ENCODE assay signal across 7 mouse cellular contexts in genomic region chr2:122027862-122028755, GRCm38 (mm10). TPM values are rescaled to one million over a fixed set of nuclear protein-coding genes. Genes with fewer than 3 reads are reported as not detected.
DNase-seq lines count a peak whose midpoint lies in the region; ATAC-seq lines count a peak whose summit lies in the region.

Gene Eif3j1, plus strand, starts transcription at chr2:122028546.

- peak within 1 kb of the TSS; percentile 97 for H3K4me3 ChIP-seq in embryonic facial prominence, embryonic 10.5 days
- peak within 1 kb of the TSS; percentile 91 for H3K4me3 ChIP-seq in limb, embryonic 10.5 days
- H3K4me3 ChIP-seq in midbrain, embryonic 13.5 days (replicated peaks): peak within 1 kb of the TSS; percentile 92

- no peaks in the 10 kb centered on the region for H3K27me3 ChIP-seq in embryonic facial prominence, embryonic 10.5 days (replicated peaks; ENCODE audit: low read depth, poor library complexity, severe bottlenecking)
- H3K27me3 ChIP-seq in limb, embryonic 10.5 days (ENCODE audit: low read depth, poor library complexity, severe bottlenecking): no peaks in the 10 kb centered on the region
- no peaks in the 10 kb centered on the region for H3K27me3 ChIP-seq in midbrain, embryonic 13.5 days

- H3K9me3 ChIP-seq in embryonic facial prominence, embryonic 10.5 days: no peaks in the 10 kb centered on the region
- H3K9me3 ChIP-seq in limb, embryonic 10.5 days (replicated peaks): no peaks in the 10 kb centered on the region
- no peaks in the 10 kb centered on the region for H3K9me3 ChIP-seq in midbrain, embryonic 13.5 days

- H3K4me2 ChIP-seq in midbrain, embryonic 13.5 days (replicated peaks): peak within 1 kb of the TSS; percentile 84

- under 1% methylated on average over 67 of the region's 67 CpGs for WGBS in embryonic facial prominence, embryonic 10.5 days
- WGBS in limb, embryonic 10.5 days: 1% methylated on average over 49 of the region's 67 CpGs
- under 1% methylated on average over 35 of the region's 67 CpGs for WGBS in midbrain, embryonic 13.5 days

- peaks cover 30% of the 10 kb centered on the region for H3K36me3 ChIP-seq in embryonic facial prominence, embryonic 10.5 days (replicated peaks)
- peaks cover 28% of the 10 kb centered on the region for H3K36me3 ChIP-seq in limb, embryonic 10.5 days
- H3K36me3 ChIP-seq in midbrain, embryonic 13.5 days: peaks cover under 1% of the 10 kb centered on the region

- H3K4me1 ChIP-seq in embryonic facial prominence, embryonic 10.5 days: peaks cover 10% of the 10 kb centered on the region
- H3K4me1 ChIP-seq in limb, embryonic 10.5 days: peaks cover 12% of the 10 kb centered on the region; the same call in 1 of the 2 replicates
- peaks cover 17% of the 10 kb centered on the region for H3K4me1 ChIP-seq in midbrain, embryonic 13.5 days (replicated peaks)

- peak; percentile 88 for ATAC-seq in granulocyte monocyte progenitor cell, adult 5-6 weeks (replicated peaks; ENCODE audit: poor library complexity, severe bottlenecking)
- ATAC-seq in midbrain, embryonic 13.5 days: peak; percentile 100

- peak; percentile 94 for DNase-seq in adrenal gland, postnatal 10 days
- DNase-seq in embryonic facial prominence, embryonic 10.5 days (ENCODE audit: low spot score): peak; percentile 98
- DNase-seq in kidney, adult 11 months: peak; percentile 89
- DNase-seq in limb, embryonic 10.5 days (ENCODE audit: low spot score): peak; percentile 94
- DNase-seq in spleen, adult 12 weeks (ENCODE audit: low spot score): peak; percentile 62

- peak within 1 kb of the TSS; percentile 92 for H3K27ac ChIP-seq in embryonic facial prominence, embryonic 10.5 days (replicated peaks)
- peak within 1 kb of the TSS; percentile 91 for H3K27ac ChIP-seq in limb, embryonic 10.5 days
- H3K27ac ChIP-seq in midbrain, embryonic 13.5 days: peak within 1 kb of the TSS; percentile 84

- peak within 1 kb of the TSS; percentile 92 for H3K9ac ChIP-seq in midbrain, embryonic 13.5 days (replicated peaks)

RNA-seq across cellular contexts. Expression of gene Eif3j1, which starts in this region (rescaled TPM):
- 10 to 100 TPM; 16.8 to 16.9 TPM for total RNA-seq in adrenal gland, postnatal 10 days (2021)
- polyA plus RNA-seq in embryonic facial prominence, embryonic 10.5 days (2016; fragmentation: Nextera tagmentation; extraction: Ambion mirVana): 13.0 and 13.5 TPM in 2 replicates
- 26.1 and 33.8 TPM in 2 replicates for total RNA-seq in granulocyte monocyte progenitor cell, adult 5-6 weeks (2014; fragmentation: Nextera tagmentation)
- total RNA-seq in granulocyte monocyte progenitor cell, adult 5-6 weeks (2017): 33.5 and 36.9 TPM in 2 replicates
- 13.1 and 13.6 TPM in 2 replicates for polyA plus RNA-seq in limb, embryonic 10.5 days (2016; fragmentation: Nextera tagmentation; extraction: Ambion mirVana)
- 10.2 and 11.4 TPM in 2 replicates for polyA plus RNA-seq in midbrain, embryonic 13.5 days (2015; fragmentation: Nextera tagmentation; extraction: Ambion mirVana)

Comparison
In these comparisons a context has a peak if more than half of its experiments do, and no peak if none do; other contexts are left out.
1. Peak in every context shown above with its lines: DNase-seq, ATAC-seq, H3K4me3 ChIP-seq and H3K27ac ChIP-seq.